Mouse (Mus musculus) forebrain, embryonic 13.5 days (tissue): ENCODE results near the gene Camta1. TPM values are rescaled to one million over a fixed set of nuclear protein-coding genes. Genes with fewer than 3 reads are reported as not detected.
"Not testable (repeated sequence)": the region's sequence is repeated elsewhere in the genome, so short reads cannot be mapped to it uniquely, and the experiment has no call there.

Experiments used
- ATAC-seq: fragments of 200-750 bp; cut with Nextera tagmentation; 2 replicates; pipeline ENCODE4 v1.8.0; 2017
- H3K27ac ChIP-seq: fragments of 300-500 bp; sonication (generic); 2 replicates; pipeline ENCODE4 v1.5.1; 2015; ENCODE audit warnings: inconsistent platforms, mild to moderate bottlenecking, moderate library complexity
- H3K27me3 ChIP-seq: fragments of 300-500 bp; sonication (generic); 2 replicates; pipeline ENCODE4 v1.6.1; 2015; ENCODE audit warnings: mild to moderate bottlenecking, inconsistent platforms
- H3K36me3 ChIP-seq: fragments of 300-500 bp; sonication (generic); 2 replicates; pipeline ENCODE4 v1.6.1; 2015; ENCODE audit warnings: mild to moderate bottlenecking, inconsistent platforms; ENCODE audit not compliant: poor library complexity, severe bottlenecking
- H3K4me1 ChIP-seq: fragments of 300-500 bp; sonication (generic); 2 replicates; pipeline ENCODE4 v1.6.1; 2015; ENCODE audit warnings: inconsistent platforms
- H3K4me2 ChIP-seq: fragments of 300-500 bp; sonication (generic); 2 replicates; pipeline ENCODE4 v1.6.1; 2015; ENCODE audit warnings: inconsistent platforms, mild to moderate bottlenecking, moderate library complexity
- H3K4me3 ChIP-seq: fragments of 300-500 bp; sonication (generic); 2 replicates; pipeline ENCODE4 v1.5.1; 2015; ENCODE audit warnings: mild to moderate bottlenecking, inconsistent platforms
- H3K9ac ChIP-seq: fragments of 300-500 bp; sonication (generic); 2 replicates; pipeline ENCODE4 v1.6.1; 2015; ENCODE audit warnings: mild to moderate bottlenecking, inconsistent platforms
- H3K9me3 ChIP-seq: fragments of 300-500 bp; sonication (generic); replicated peaks from 2 replicates; pipeline ENCODE4 v1.6.1; 2016; ENCODE audit warnings: inconsistent platforms
- WGBS: fragments of 180-500 bp; shearing (Covaris S2); methylation state at CpG from one replicate; pipeline ENCODE4 v1.1.7; 2015; 5-methylcytosine and 5-hydroxymethylcytosine counted together
- polyA plus RNA-seq: library from polyadenylated mRNA; unstranded; fragments of >200 nt; fragmentation: Nextera tagmentation; extraction: Ambion mirVana; gene quantifications from 2 replicates; pipeline ENCODE4 v1.2.1, GENCODE M21; 2015

The Camta1 gene
- polyA plus RNA-seq, 1 experiment from 2014 or later = 150 TPM

DNA sequence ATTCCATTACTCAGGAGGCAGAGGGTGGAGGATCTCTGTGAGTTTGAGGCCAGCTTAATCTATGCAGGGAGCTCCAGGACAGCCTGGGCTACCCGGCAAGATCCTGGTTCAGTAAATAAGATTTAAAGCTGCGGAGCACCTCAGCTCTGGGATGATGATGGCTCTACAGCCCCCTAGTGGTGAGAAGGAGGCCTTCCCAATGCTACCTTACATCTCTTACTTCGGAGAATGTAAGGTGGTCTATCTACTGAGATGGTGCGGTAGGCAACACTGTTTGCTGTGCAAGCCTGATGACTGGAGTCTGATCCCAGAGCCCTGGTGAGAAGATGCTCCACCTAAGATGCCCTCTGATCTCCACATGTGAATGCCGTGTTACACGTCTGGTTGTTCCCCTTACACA lies 834.7 kb downstream of the Camta1 start:
- Histone ChIP-seq H3K4me3 (no peak overlapping the region), H3K9ac (no peak overlapping the region), H3K4me2 (no peak overlapping the region), H3K9me3 (no peaks in the 10 kb centered on the region), H3K27me3 (no peaks in the 10 kb centered on the region), H3K36me3 (0 out of 2 replicates have a peak, but pooled peaks cover 6% of the 10 kb centered on the region), H3K4me1 (no peaks in the 10 kb centered on the region), H3K27ac (no peak overlapping the region)
- peak; percentile 50; the same call in 1 of the 2 replicates for ATAC-seq
- WGBS = 45% methylated on average over 6 of the region's 6 CpGs

- H3K27ac ChIP-seq = no peak overlapping the region
- no peaks in the 10 kb centered on the region for H3K4me1 ChIP-seq
- 93% methylated on average over 9 of the region's 9 CpGs for WGBS
- no peaks in the 10 kb centered on the region for H3K27me3 ChIP-seq
- no peaks in the 10 kb centered on the region for H3K9me3 ChIP-seq
- H3K9ac ChIP-seq = no peak overlapping the region
- no peak overlapping the region for H3K4me3 ChIP-seq
- no peak for ATAC-seq
- 0 out of 2 replicates have a peak, but pooled peaks cover 6% of the 10 kb centered on the region for H3K36me3 ChIP-seq
- no peak overlapping the region for H3K4me2 ChIP-seq
Observed at GRCm38 (mm10) chr4:151024152-151024551, 837.5 kb downstream of the Camta1 start.

DNA sequence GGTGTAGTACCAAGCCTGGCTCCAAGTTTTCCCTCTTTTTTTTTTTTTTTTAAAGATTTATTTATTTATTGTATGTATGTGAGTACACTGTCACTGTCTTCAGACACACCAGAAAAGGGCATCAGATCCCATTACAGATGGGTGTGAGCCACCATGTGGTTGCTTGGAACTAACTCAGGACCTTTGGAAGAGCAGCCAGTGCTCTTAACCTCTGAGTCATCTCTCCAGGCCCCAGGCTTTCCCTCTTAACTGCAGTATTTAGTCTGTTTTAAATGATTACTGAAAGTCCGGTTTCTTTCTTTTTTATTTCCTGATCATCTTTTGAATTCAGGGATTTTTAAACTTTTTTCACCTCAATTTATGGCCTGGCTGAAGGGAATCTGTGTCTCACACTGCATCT lies 844.3 kb downstream of the Camta1 start:
- ATAC-seq, H3K4me3 ChIP-seq, H3K4me2 ChIP-seq, H3K9me3 ChIP-seq, H3K27ac ChIP-seq, H3K4me1 ChIP-seq, H3K27me3 ChIP-seq, H3K9ac ChIP-seq: not testable (repeated sequence)
- 97% methylated on average over 1 of the region's 1 CpGs for WGBS
- peaks cover 24% of the 10 kb centered on the region for H3K36me3 ChIP-seq

GRCm38 (mm10) chr4:151015946-151016345 lies 845.7 kb downstream of the Camta1 start:
- WGBS = 94% methylated on average over 10 of the region's 10 CpGs
- no peak overlapping the region for H3K4me2 ChIP-seq
- H3K36me3 ChIP-seq = peaks cover 22% of the 10 kb centered on the region
- no peak overlapping the region for H3K27ac ChIP-seq
- H3K4me3 ChIP-seq = no peak overlapping the region
- H3K4me1 ChIP-seq = no peaks in the 10 kb centered on the region
- no peaks in the 10 kb centered on the region for H3K9me3 ChIP-seq
- no peaks in the 10 kb centered on the region for H3K27me3 ChIP-seq
- no peak for ATAC-seq
- no peak overlapping the region for H3K9ac ChIP-seq

GRCm38 (mm10) chr4:151010316-151010715 lies 851.4 kb downstream of the Camta1 start:
- no peak overlapping the region for H3K4me2 ChIP-seq
- no peak overlapping the region for H3K27ac ChIP-seq

GRCm38 (mm10) chr4:151006945-151007344 lies 854.7 kb downstream of the Camta1 start:
- Histone ChIP-seq H3K4me1 (no peaks in the 10 kb centered on the region), H3K4me3 (no peak overlapping the region), H3K9me3 (no peaks in the 10 kb centered on the region), H3K4me2 (no peak overlapping the region), H3K27me3 (no peaks in the 10 kb centered on the region), H3K9ac (no peak overlapping the region), H3K36me3 (peaks cover 13% of the 10 kb centered on the region), H3K27ac (no peak overlapping the region)
- WGBS = 53% methylated on average over 6 of the region's 6 CpGs
- ATAC-seq = no peak

More at GRCm38 (mm10) chr4:151010316-151010715, 851.4 kb downstream of the Camta1 start:
- WGBS = 89% methylated on average over 7 of the region's 7 CpGs
- no peak for ATAC-seq
- Histone ChIP-seq H3K9me3 (no peaks in the 10 kb centered on the region), H3K4me3 (no peak overlapping the region), H3K4me1 (no peaks in the 10 kb centered on the region), H3K9ac (no peak overlapping the region), H3K36me3 (peaks cover 19% of the 10 kb centered on the region), H3K27me3 (no peaks in the 10 kb centered on the region)

DNA sequence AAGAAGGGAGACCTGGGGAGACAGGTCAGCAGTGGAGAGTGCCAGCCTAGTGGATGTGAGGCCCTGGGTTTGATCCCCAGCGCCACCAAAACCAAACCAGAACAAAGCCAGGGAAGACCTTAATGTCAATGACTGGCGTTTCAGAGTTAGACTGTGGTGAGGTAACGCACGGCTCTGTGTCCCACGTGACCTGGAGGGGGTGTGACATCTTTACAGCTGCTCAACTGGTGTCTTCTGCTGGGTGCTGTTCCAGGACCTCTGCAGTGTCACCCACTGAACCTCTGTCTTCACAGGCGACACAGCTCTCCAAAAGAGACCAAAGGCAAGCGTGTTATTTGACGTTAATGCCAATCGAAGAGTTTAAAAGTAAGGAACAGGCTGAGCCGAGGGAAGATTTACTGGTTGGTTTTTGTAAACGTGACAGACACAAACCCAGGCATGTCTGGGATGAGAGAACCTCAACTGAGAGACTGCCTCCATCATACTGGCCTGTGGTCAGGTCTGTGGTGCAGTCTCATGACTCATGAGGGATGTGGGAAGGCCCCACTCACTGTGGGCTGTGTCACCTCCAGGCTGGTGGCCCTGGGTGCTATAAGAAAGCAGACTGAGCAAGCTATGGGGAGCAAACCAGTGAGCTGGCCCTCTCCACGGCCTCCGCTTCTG lies 855.9 kb downstream of the Camta1 start:
- Histone ChIP-seq H3K4me2 (no peak overlapping the region), H3K36me3 (peaks cover 13% of the 10 kb centered on the region)

DNA sequence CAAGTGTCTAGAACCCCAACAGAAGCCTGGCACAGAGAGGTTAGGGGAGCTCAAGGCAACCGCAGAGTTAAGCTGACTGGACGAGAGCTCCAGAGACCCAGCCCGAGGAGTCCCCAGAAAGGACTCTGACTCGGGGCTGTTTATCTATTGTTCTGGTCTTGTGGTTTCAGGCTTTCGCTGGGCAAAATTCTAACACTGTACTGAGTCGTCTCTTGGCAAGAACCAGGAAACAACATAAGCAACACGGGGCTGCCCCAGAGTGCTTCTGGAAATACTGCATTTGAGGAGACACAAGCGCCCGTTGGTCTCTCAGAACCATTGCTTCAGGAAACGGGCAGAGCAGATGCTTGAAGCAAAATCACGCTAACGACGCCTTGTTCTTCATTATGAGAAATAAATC lies 860.3 kb downstream of the Camta1 start:
- 0 out of 2 replicates have a peak, but pooled peaks cover 3% of the 10 kb centered on the region for H3K4me1 ChIP-seq
- H3K4me3 ChIP-seq = no peak overlapping the region
- no peak overlapping the region for H3K4me2 ChIP-seq
- ATAC-seq = no peak
- 69% methylated on average over 13 of the region's 13 CpGs for WGBS
- no peak overlapping the region for H3K27ac ChIP-seq
- no peak overlapping the region for H3K9ac ChIP-seq
- H3K36me3 ChIP-seq = no peaks in the 10 kb centered on the region; the same call in 1 of the 2 replicates
- H3K9me3 ChIP-seq = no peaks in the 10 kb centered on the region
- no peaks in the 10 kb centered on the region for H3K27me3 ChIP-seq

More for the DNA sequence above, 855.9 kb downstream of the Camta1 start:
- no peaks in the 10 kb centered on the region for H3K9me3 ChIP-seq
- H3K27me3 ChIP-seq = no peaks in the 10 kb centered on the region
- H3K4me3 ChIP-seq = no peak overlapping the region
- ATAC-seq = no peak
- H3K27ac ChIP-seq = no peak overlapping the region
- no peak overlapping the region for H3K9ac ChIP-seq
- 96% methylated on average over 13 of the region's 13 CpGs for WGBS
- 0 out of 2 replicates have a peak, but pooled peaks cover 1% of the 10 kb centered on the region for H3K4me1 ChIP-seq

DNA sequence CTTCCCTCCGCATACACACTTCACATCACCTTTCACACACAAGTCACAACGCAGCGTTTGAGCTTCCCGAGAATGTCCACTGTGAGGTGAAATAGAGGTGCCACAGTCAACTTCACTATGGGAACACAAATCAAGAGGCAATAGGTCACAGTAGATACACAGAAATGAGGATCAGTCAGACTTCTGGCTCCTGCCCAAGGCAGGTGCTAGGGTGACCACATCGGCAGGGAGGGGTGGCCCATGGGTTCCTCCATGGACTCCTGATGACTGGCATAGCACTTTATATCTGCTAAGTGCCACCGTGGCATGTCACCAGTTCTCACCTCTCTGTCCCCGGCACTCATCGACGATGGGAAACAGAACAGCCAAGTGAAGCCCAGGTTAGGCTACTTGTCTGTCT lies 863.0 kb downstream of the Camta1 start:
- Histone ChIP-seq H3K4me1 (0 out of 2 replicates have a peak, but pooled peaks cover 3% of the 10 kb centered on the region), H3K36me3 (no peaks in the 10 kb centered on the region), H3K9ac (no peak overlapping the region), H3K27ac (no peak overlapping the region), H3K4me2 (no peak overlapping the region), H3K27me3 (no peaks in the 10 kb centered on the region), H3K9me3 (no peaks in the 10 kb centered on the region), H3K4me3 (no peak overlapping the region)
- 95% methylated on average over 9 of the region's 9 CpGs for WGBS
- no peak for ATAC-seq

GRCm38 (mm10) chr4:150996797-150997196 lies 864.9 kb downstream of the Camta1 start, which contains the start of gene Uts2:
Gene Uts2 (plus strand): TSS chr4:150997097.
- Histone ChIP-seq H3K4me2 (no peak within 1 kb of the TSS), H3K9me3 (no peaks in the 10 kb centered on the region), H3K27ac (no peak within 1 kb of the TSS), H3K4me3 (no peak within 1 kb of the TSS), H3K36me3 (no peaks in the 10 kb centered on the region), H3K9ac (no peak within 1 kb of the TSS), H3K4me1 (0 out of 2 replicates have a peak, but pooled peaks cover 3% of the 10 kb centered on the region), H3K27me3 (no peaks in the 10 kb centered on the region)
- WGBS = 93% methylated on average over 7 of the region's 7 CpGs
- ATAC-seq = no peak

DNA sequence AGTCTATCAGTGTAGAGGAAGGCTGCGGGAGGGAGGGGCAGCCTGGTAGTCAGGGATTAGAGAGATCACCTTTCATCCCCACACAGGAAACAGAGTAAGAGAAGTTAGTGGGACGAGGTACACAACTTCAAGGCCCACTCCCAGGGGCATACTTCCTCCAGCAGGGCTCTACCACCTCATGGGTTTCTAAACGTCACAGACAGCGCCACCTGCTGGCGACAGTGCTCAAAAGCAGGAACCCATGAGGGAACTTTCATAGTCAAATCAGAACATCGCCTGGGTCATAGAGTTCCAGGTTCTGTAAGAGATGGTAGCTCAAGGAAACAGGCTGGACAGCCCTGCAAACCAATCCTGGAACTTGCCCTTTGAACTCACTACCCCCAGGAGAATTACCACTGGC lies 871.5 kb downstream of the Camta1 start:
- H3K4me3 ChIP-seq = no peak overlapping the region
- no peaks in the 10 kb centered on the region for H3K36me3 ChIP-seq
- H3K27me3 ChIP-seq = no peaks in the 10 kb centered on the region
- WGBS = 50% methylated on average over 6 of the region's 6 CpGs
- no peak overlapping the region for H3K27ac ChIP-seq
- H3K9ac ChIP-seq = no peak overlapping the region
- no peaks in the 10 kb centered on the region for H3K9me3 ChIP-seq
- no peak for ATAC-seq
- H3K4me1 ChIP-seq = no peaks in the 10 kb centered on the region
- H3K4me2 ChIP-seq = no peak overlapping the region

DNA sequence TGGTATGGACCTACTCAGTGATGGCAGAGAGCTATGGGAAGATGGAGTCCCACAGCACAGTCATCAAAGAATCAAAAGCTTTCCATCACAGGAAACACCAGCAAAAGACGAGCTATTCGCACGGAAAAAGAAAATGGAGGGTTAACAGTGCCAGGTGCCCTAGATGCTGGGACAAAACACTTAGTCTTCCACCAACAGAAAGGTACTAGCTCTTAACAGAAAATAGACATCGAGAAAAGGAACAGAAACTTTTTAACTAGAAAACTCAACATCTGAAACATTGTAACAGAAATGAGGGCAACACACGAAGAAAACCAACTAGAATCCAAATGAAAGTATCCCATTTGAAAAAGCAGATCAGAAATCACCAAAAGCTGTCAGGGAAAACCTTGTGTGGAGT lies 881.5 kb downstream of the Camta1 start:
- H3K9ac ChIP-seq = no peak overlapping the region
- 87% methylated on average over 5 of the region's 5 CpGs for WGBS
- H3K27ac ChIP-seq = no peak overlapping the region
- no peaks in the 10 kb centered on the region for H3K27me3 ChIP-seq
- H3K36me3 ChIP-seq = no peaks in the 10 kb centered on the region
- H3K4me3 ChIP-seq = no peak overlapping the region
- H3K4me1 ChIP-seq = no peaks in the 10 kb centered on the region
- no peak for ATAC-seq
- H3K9me3 ChIP-seq = no peaks in the 10 kb centered on the region
- no peak overlapping the region for H3K4me2 ChIP-seq

- Histone ChIP-seq H3K9me3 (no peaks in the 10 kb centered on the region), H3K27me3 (no peaks in the 10 kb centered on the region), H3K36me3 (no peaks in the 10 kb centered on the region), H3K27ac (no peak overlapping the region), H3K4me2 (no peak overlapping the region), H3K9ac (no peak overlapping the region), H3K4me1 (no peaks in the 10 kb centered on the region), H3K4me3 (no peak overlapping the region)
- ATAC-seq = no peak
- WGBS = 87% methylated on average over 9 of the region's 9 CpGs
Observed at GRCm38 (mm10) chr4:150979455-150979854, 882.2 kb downstream of the Camta1 start.
